Mouse (Mus musculus) spleen, adult 2 months (tissue): ENCODE data around the gene Zfp94. TPM values are rescaled to one million over a fixed set of nuclear protein-coding genes. Genes with fewer than 3 reads are reported as not detected.
A peak's percentile ranks its signal among the peaks of the same experiment; 100 is the strongest.

Experiments
- DNase-seq, 2 experiments: peaks; one replicate each; pipeline versions ENCODE4 v3.0.0 to v3.0.0-alpha.2; 2012 to 2021; ENCODE audit warnings: low spot score in 2 of 2, low read depth in 1 of 2
- H3K27ac ChIP-seq: fragments of 200-500 bp; 2 replicates; pipeline ENCODE4 v1.5.1; 2012; ENCODE audit warnings: low read length, inconsistent platforms; ENCODE audit not compliant: insufficient read depth
- H3K27me3 ChIP-seq: fragments of 200-500 bp; 2 replicates; pipeline ENCODE4 v1.6.1; 2012; ENCODE audit warnings: mild to moderate bottlenecking, moderate library complexity, low read length, inconsistent platforms; ENCODE audit not compliant: control insufficient read depth, insufficient read depth
- H3K36me3 ChIP-seq: fragments of 200-500 bp; 2 replicates; pipeline ENCODE4 v1.6.1; 2012; ENCODE audit warnings: mild to moderate bottlenecking, low read length, inconsistent platforms; ENCODE audit not compliant: control insufficient read depth, insufficient read depth
- H3K4me1 ChIP-seq: fragments of 200-500 bp; 2 replicates; pipeline ENCODE4 v1.6.1; 2011; ENCODE audit warnings: inconsistent platforms; ENCODE audit not compliant: control insufficient read depth, insufficient read depth, insufficient read length
- H3K4me3 ChIP-seq: fragments of 200-500 bp; 2 replicates; pipeline ENCODE4 v1.5.1; 2011; ENCODE audit warnings: mild to moderate bottlenecking, inconsistent platforms; ENCODE audit not compliant: insufficient read depth, insufficient read length; ENCODE audit errors: extremely low read depth
- CTCF ChIP-seq: fragments of 200-500 bp; IDR thresholded peaks from 2 replicates; pipeline ENCODE4 v1.5.1; 2011; ENCODE audit warnings: mild to moderate bottlenecking, inconsistent platforms; ENCODE audit not compliant: insufficient read depth, insufficient read length, insufficient replicate concordance; ENCODE audit errors: extremely low read depth
- POLR2A ChIP-seq: fragments of 200-500 bp; IDR thresholded peaks from 2 replicates; pipeline ENCODE4 v1.6.1; 2011; ENCODE audit warnings: low read depth, low read length, inconsistent platforms
- WGBS: fragments of 180-500 bp; shearing (Covaris S2); methylation state at CpG from one replicate; pipeline ENCODE4 v1.1.7; 2018; 5-methylcytosine and 5-hydroxymethylcytosine counted together
- polyA plus RNA-seq: library from polyadenylated mRNA; depleted of rRNA; stranded (reverse); fragments of >200 nt; gene quantifications from 2 replicates; pipeline ENCODE4 v1.2.3, GENCODE M21; 2012; rRNA removed

The Zfp94 gene
- polyA plus RNA-seq, 1 experiment: 6.5 TPM

- TF ChIP-seq CTCF (no peak), POLR2A (no peak)
- WGBS: 88% methylated on average over 4 of the region's 4 CpGs
- no peak for DNase-seq
- Histone ChIP-seq H3K4me1 (no peaks in the 10 kb centered on the region), H3K36me3 (no peaks in the 10 kb centered on the region), H3K27ac (no peak overlapping the region), H3K4me3 (no peak overlapping the region), H3K27me3 (no peaks in the 10 kb centered on the region)
These were observed 56.5 kb downstream of the Zfp94 start for GRCm38 (mm10) chr7:24260000-24260312.

GRCm38 (mm10) chr7:24259306-24259999 is 57.0 kb downstream of the Zfp94 start:
- Histone ChIP-seq H3K27ac (no peak overlapping the region), H3K4me1 (no peaks in the 10 kb centered on the region), H3K27me3 (no peaks in the 10 kb centered on the region), H3K4me3 (no peak overlapping the region), H3K36me3 (no peaks in the 10 kb centered on the region)
- TF ChIP-seq POLR2A (no peak), CTCF (no peak)
- WGBS: 90% methylated on average over 13 of the region's 13 CpGs
- DNase-seq: no peak

GRCm38 (mm10) chr7:24254633-24255474 is 61.6 kb downstream of the Zfp94 start, which contains the start of gene Zfp108:
Zfp108 (plus strand) TSS chr7:24254794.
- H3K4me3 ChIP-seq: peak within 1 kb of the TSS; percentile 32; the same call in 1 of the 2 replicates
- H3K36me3 ChIP-seq: no peaks in the 10 kb centered on the region
- H3K27me3 ChIP-seq: no peaks in the 10 kb centered on the region
- TF ChIP-seq POLR2A (no peak), CTCF (no peak)
- peak in 1 of 2 experiments; percentile 25 for DNase-seq
- H3K4me1 ChIP-seq: no peaks in the 10 kb centered on the region
- no peak within 1 kb of the TSS for H3K27ac ChIP-seq
- 20% methylated on average over 21 of the region's 21 CpGs for WGBS

DNA sequence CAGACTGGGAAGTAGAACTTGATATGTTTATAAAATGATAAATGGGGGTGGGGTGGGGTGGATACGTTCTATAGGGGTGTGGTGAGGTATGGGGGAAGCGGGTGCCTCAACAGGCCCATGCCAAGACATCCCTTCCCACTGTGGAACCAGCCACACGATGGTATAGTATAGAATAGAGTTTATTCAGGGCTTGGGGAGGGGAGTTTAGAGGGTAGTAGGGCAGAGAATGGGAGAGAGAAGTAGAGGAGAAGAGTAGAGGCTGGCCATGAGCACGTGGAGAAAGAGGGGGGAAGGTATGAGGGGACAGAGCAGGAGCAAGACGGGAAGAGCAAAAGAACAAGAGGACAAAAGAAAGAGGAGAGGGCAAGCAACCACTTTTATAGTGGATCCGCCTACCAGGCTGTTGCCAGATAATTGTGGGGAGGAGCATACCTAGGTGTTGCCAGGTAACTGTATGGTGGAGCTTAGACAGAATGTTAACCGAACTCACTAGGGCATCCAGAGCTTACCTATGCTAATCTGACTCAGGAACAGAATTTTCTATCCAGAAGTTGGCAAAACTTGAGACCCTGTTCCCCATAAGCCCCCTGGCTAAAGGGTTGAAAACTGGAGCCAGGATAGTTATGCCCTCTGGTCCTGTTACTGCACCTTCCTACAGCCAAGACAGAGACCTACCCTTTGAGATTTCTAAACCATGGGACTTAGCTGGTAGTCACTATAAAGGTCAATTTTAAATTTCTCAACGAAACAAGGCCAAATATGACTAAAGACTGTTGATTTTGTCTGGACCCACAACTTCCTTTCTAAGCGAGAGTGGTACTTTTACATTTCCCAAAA is 62.5 kb downstream of the Zfp94 start:
- DNase-seq: no peak
- Histone ChIP-seq H3K4me1 (no peaks in the 10 kb centered on the region), H3K27me3 (no peaks in the 10 kb centered on the region), H3K36me3 (no peaks in the 10 kb centered on the region), H3K4me3 (no peak overlapping the region), H3K27ac (no peak overlapping the region)
- TF ChIP-seq POLR2A (no peak), CTCF (no peak)
- 71% methylated on average over 9 of the region's 9 CpGs for WGBS

Other genes with a start within 250 kb of the Zfp94 start
- 9.7 and 11.0 TPM in 2 replicates for gene Zfp180, start 234.7 kb downstream of the Zfp94 start, polyA plus RNA-seq
- gene Zfp112, start 204.4 kb downstream of the Zfp94 start, polyA plus RNA-seq: 0.25 and 0.45 TPM in 2 replicates
- 2.5 and 6.0 TPM in 2 replicates for gene Zfp235, start 182.5 kb downstream of the Zfp94 start, polyA plus RNA-seq
- 0.07 and 0.13 TPM in 2 replicates for gene Zfp114, start 141.6 kb downstream of the Zfp94 start, polyA plus RNA-seq
- gene Zfp111, start 105.2 kb downstream of the Zfp94 start, polyA plus RNA-seq: 0.42 and 0.56 TPM in 2 replicates
- gene Zfp109, start 79.1 kb downstream of the Zfp94 start, polyA plus RNA-seq: 0.48 and 0.65 TPM in 2 replicates
- 0.16 TPM in 2 replicates for gene Zfp108, start 61.9 kb downstream of the Zfp94 start, polyA plus RNA-seq
- gene Zfp93, start 46.2 kb downstream of the Zfp94 start, polyA plus RNA-seq: 0.18 and 0.49 TPM in 2 replicates
- gene Zfp61, start 15.4 kb downstream of the Zfp94 start, polyA plus RNA-seq: 3.1 and 4.7 TPM in 2 replicates
- gene Tescl, start 17.3 kb upstream of the Zfp94 start, polyA plus RNA-seq: 0.18 and 0.26 TPM in 2 replicates
- gene Lypd5, start 32.5 kb upstream of the Zfp94 start, polyA plus RNA-seq: not detected in 2 replicates
- gene Kcnn4, start 53.6 kb upstream of the Zfp94 start, polyA plus RNA-seq: 102 and 133 TPM in 2 replicates
- gene Smg9, start 83.0 kb upstream of the Zfp94 start, polyA plus RNA-seq: 55.7 and 83.3 TPM in 2 replicates
- 6.5 and 19.9 TPM in 2 replicates for gene Irgc1, start 135.6 kb upstream of the Zfp94 start, polyA plus RNA-seq
- 51.2 and 58.6 TPM in 2 replicates for gene Plaur, start 145.8 kb upstream of the Zfp94 start, polyA plus RNA-seq
- gene Cadm4, start 165.4 kb upstream of the Zfp94 start, polyA plus RNA-seq: 33.1 and 34.5 TPM in 2 replicates
- 4.0 and 5.9 TPM in 2 replicates for gene Zfp428, start 190.3 kb upstream of the Zfp94 start, polyA plus RNA-seq
- not detected in 2 replicates for gene AC161166.1, start 195.8 kb upstream of the Zfp94 start, polyA plus RNA-seq
- 11.2 and 13.1 TPM in 2 replicates for gene Irgq, start 214.0 kb upstream of the Zfp94 start, polyA plus RNA-seq
- gene Pinlyp, start 229.5 kb upstream of the Zfp94 start, polyA plus RNA-seq: 0.23 and 0.36 TPM in 2 replicates
- gene Xrcc1, start 229.6 kb upstream of the Zfp94 start, polyA plus RNA-seq: 52.3 and 56.2 TPM in 2 replicates